Mouse (Mus musculus) embryonic facial prominence, embryonic 15.5 days (tissue): ENCODE results near the gene Tmem38b. TPM values are rescaled to one million over a fixed set of nuclear protein-coding genes. Genes with fewer than 3 reads are reported as not detected.
A peak's percentile ranks its signal among the peaks of the same experiment; 100 is the strongest.

Experiments used
- ATAC-seq: fragments of 200-750 bp; cut with Nextera tagmentation; 2 replicates; pipeline ENCODE4 v1.8.0; 2017; ENCODE audit warnings: low read depth, moderate TSS enrichment; ENCODE audit not compliant: insufficient number of reproducible peaks, low FRiP score, low TSS enrichment
- H3K27ac ChIP-seq: fragments of 300-500 bp; sonication (generic); replicated peaks from 2 replicates; pipeline ENCODE4 v1.5.1; 2015; ENCODE audit warnings: mild to moderate bottlenecking, inconsistent platforms
- H3K27me3 ChIP-seq: fragments of 300-500 bp; sonication (generic); 2 replicates; pipeline ENCODE4 v1.6.1; 2015; ENCODE audit warnings: inconsistent platforms
- H3K36me3 ChIP-seq: fragments of 300-500 bp; sonication (generic); 2 replicates; pipeline ENCODE4 v1.6.1; 2015; ENCODE audit warnings: mild to moderate bottlenecking, inconsistent platforms
- H3K4me1 ChIP-seq: fragments of 300-500 bp; sonication (generic); 2 replicates; pipeline ENCODE4 v1.6.1; 2015; ENCODE audit warnings: inconsistent platforms
- H3K4me2 ChIP-seq: fragments of 300-500 bp; sonication (generic); replicated peaks from 2 replicates; pipeline ENCODE4 v1.6.1; 2015; ENCODE audit warnings: mild to moderate bottlenecking, inconsistent platforms
- H3K4me3 ChIP-seq: fragments of 300-500 bp; sonication (generic); replicated peaks from 2 replicates; pipeline ENCODE4 v1.5.1; 2015; ENCODE audit warnings: mild to moderate bottlenecking, inconsistent platforms
- H3K9ac ChIP-seq: fragments of 300-500 bp; sonication (generic); 2 replicates; pipeline ENCODE4 v1.6.1; 2015; ENCODE audit warnings: inconsistent platforms
- H3K9me3 ChIP-seq: fragments of 300-500 bp; sonication (generic); replicated peaks from 2 replicates; pipeline ENCODE4 v1.6.1; 2016; ENCODE audit warnings: inconsistent platforms
- WGBS: fragments of 180-500 bp; shearing (Covaris S2); methylation state at CpG from one replicate; pipeline ENCODE4 v1.1.7; 2015; 5-methylcytosine and 5-hydroxymethylcytosine counted together
- polyA plus RNA-seq: library from polyadenylated mRNA; unstranded; fragments of >200 nt; fragmentation: Nextera tagmentation; extraction: Ambion mirVana; gene quantifications from 2 replicates; pipeline ENCODE4 v1.2.1, GENCODE M21; 2015

The Tmem38b gene
- polyA plus RNA-seq, 1 experiment from 2014 or later: 11.4 TPM

DNA sequence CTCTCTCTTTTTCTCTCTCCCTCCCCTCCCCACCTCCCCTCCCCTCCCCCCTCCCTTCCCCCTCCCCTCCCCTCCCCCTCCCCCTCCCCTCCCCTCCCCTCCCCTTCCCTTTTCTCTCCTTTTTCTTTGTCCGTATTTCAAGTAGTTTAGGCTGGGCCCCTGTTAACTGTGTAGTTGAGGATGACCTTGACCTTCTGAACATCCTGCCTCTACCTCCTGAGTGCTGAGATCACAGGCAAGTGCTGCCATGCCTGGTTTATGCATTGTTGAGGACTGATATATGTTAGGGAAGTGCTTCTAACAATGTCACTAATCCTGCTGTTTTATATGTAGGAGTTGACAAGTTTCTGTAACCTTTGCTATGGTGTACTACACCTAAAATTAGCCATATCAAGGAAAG is 24.0 kb downstream of the Tmem38b start:
- no peak for ATAC-seq
- Histone ChIP-seq H3K27me3 (no peaks in the 10 kb centered on the region), H3K27ac (no peak overlapping the region), H3K4me1 (no peaks in the 10 kb centered on the region), H3K36me3 (peaks cover 6% of the 10 kb centered on the region; the same call in 1 of the 2 replicates), H3K9ac (no peak overlapping the region), H3K4me3 (no peak overlapping the region), H3K4me2 (no peak overlapping the region), H3K9me3 (no peaks in the 10 kb centered on the region)
- WGBS: no CpG with 5 or more reads among the region's 1 CpGs

DNA sequence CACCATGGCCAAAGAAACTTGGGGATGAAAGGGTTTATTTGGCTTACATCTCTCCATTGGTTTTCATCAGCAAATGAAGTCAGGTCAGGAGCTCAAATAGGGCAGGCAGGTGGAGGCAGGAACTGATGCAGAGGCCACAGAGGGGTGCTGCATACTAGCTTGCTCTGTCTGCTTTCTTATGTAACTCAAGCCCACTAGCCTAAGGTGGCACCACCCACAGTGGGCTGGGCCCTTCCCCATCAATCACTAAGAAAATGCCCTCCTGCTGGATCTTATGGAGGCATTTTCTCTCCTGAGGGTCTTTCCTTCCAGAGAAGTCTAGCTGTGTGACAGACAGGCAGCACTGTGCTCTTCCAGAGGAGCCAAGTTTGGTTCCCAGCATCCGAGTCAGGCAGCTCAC is 27.5 kb downstream of the Tmem38b start:
- 96% methylated on average over 1 of the region's 1 CpGs for WGBS
- Histone ChIP-seq H3K36me3 (peaks cover 6% of the 10 kb centered on the region; the same call in 1 of the 2 replicates), H3K4me2 (no peak overlapping the region), H3K4me3 (no peak overlapping the region), H3K4me1 (no peaks in the 10 kb centered on the region), H3K9me3 (no peaks in the 10 kb centered on the region), H3K27me3 (no peaks in the 10 kb centered on the region), H3K9ac (no peak overlapping the region), H3K27ac (no peak overlapping the region)
- ATAC-seq: no peak

DNA sequence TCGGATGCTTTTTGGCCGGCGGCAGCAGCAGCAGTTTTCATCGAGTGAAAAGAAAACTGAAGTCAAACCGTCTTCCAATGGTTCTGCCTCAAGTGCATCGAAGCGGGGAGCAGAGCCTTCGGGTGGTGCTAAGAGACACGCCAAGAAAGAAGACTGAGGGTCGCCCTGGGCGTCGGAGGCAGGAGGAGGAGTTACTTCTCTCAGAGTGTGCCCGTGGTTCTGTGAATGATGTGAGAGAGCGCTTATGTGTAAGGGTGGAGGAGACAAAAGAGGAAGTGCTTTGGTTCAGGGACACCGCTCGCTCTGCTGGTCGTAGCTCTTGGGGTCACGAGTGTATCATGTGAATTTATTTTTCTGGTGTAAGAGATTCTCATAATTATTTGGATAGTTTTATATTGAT is 34.1 kb downstream of the Tmem38b start:
- H3K9ac ChIP-seq: no peak overlapping the region
- no peak overlapping the region for H3K4me3 ChIP-seq
- no peaks in the 10 kb centered on the region for H3K36me3 ChIP-seq
- ATAC-seq: no peak
- no peak overlapping the region for H3K27ac ChIP-seq
- 57% methylated on average over 18 of the region's 18 CpGs for WGBS
- no peaks in the 10 kb centered on the region for H3K27me3 ChIP-seq
- no peaks in the 10 kb centered on the region for H3K9me3 ChIP-seq
- no peaks in the 10 kb centered on the region for H3K4me1 ChIP-seq
- H3K4me2 ChIP-seq: no peak overlapping the region

DNA sequence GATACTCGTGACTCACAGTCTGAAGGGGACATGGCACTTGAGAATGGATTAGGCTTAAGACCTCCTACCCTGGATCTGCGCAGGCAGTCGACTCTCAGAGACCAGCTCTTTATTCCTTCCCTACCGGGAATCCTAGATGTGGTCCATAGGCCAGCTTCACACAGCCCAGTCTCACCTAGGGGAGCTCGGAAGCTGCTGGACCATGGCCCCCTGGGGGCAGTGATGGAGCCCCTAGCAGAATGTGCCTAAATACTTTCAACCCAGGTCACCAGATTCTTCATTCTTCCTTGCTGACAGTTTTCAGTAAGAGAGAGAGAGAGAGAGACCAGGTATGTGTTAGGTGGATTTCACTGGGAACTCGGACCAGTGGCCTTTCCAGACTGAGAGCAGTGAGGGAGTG is 36.3 kb downstream of the Tmem38b start:
- H3K9me3 ChIP-seq: no peaks in the 10 kb centered on the region
- 81% methylated on average over 6 of the region's 6 CpGs for WGBS
- no peaks in the 10 kb centered on the region for H3K36me3 ChIP-seq
- H3K4me1 ChIP-seq: no peaks in the 10 kb centered on the region
- H3K27me3 ChIP-seq: no peaks in the 10 kb centered on the region
- H3K4me3 ChIP-seq: no peak overlapping the region
- ATAC-seq: no peak
- no peak overlapping the region for H3K4me2 ChIP-seq
- no peak overlapping the region for H3K27ac ChIP-seq
- H3K9ac ChIP-seq: no peak overlapping the region

DNA sequence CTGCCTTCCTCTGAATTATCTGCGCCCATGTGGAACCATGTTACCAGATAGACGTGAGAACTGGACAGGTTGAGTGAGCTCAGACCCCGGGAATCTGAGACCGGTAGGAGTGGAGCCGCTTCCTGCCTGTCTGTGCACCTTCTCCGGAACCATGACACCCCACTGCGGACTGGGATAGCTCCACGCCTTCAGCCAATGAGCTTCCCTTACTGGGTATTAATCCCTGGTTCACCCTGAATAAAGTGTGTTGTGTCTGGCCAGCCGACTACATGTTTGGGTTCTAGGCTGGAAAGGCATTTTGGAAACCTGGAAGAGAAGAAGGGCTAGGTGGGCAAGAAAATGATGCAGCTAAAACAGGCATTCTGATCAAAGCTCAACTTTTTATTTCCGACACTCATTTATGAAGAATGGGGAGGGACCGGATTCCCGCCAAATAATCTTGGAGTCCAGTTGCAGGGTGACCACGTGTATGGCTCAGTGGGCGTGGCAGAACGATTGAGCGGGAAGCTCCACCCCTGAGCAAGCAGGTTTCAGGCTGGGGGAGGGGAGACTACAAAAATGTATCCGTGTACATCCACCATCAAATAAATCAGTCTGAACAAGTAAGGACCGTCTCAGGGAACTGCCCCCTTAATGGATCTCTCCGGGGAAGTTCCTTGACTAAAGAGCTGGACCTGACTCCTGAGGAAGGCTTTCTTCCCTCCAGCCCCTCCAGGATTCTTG is 38.4 kb downstream of the Tmem38b start:
- Histone ChIP-seq H3K27ac (no peak overlapping the region), H3K9ac (no peak overlapping the region), H3K4me2 (no peak overlapping the region), H3K4me3 (no peak overlapping the region), H3K4me1 (no peaks in the 10 kb centered on the region), H3K36me3 (no peaks in the 10 kb centered on the region), H3K9me3 (no peaks in the 10 kb centered on the region), H3K27me3 (no peaks in the 10 kb centered on the region)
- no peak for ATAC-seq
- 88% methylated on average over 19 of the region's 19 CpGs for WGBS

DNA sequence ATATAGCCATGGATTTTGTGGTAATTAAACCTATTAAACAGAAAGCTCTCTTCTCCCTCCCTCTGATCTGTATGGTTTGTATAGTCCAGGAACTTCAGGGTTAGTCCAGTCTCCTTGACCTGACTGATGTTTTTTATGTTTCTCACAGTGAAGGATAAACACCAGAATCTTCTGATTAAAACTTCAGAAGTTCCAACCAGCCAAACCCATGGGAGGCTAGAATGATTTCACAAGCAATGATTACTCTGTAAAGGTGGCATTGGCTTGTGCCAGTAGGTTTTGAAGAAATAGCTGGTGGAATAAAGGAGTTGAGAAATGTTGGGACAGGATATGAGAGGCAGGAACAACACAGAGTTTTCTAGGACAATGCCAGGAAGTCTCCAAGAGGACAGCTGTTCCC is 40.6 kb downstream of the Tmem38b start:
- Histone ChIP-seq H3K4me1 (no peaks in the 10 kb centered on the region), H3K9me3 (no peaks in the 10 kb centered on the region), H3K27me3 (no peaks in the 10 kb centered on the region), H3K36me3 (no peaks in the 10 kb centered on the region), H3K27ac (no peak overlapping the region), H3K9ac (no peak overlapping the region), H3K4me2 (no peak overlapping the region), H3K4me3 (no peak overlapping the region)
- no peak for ATAC-seq

DNA sequence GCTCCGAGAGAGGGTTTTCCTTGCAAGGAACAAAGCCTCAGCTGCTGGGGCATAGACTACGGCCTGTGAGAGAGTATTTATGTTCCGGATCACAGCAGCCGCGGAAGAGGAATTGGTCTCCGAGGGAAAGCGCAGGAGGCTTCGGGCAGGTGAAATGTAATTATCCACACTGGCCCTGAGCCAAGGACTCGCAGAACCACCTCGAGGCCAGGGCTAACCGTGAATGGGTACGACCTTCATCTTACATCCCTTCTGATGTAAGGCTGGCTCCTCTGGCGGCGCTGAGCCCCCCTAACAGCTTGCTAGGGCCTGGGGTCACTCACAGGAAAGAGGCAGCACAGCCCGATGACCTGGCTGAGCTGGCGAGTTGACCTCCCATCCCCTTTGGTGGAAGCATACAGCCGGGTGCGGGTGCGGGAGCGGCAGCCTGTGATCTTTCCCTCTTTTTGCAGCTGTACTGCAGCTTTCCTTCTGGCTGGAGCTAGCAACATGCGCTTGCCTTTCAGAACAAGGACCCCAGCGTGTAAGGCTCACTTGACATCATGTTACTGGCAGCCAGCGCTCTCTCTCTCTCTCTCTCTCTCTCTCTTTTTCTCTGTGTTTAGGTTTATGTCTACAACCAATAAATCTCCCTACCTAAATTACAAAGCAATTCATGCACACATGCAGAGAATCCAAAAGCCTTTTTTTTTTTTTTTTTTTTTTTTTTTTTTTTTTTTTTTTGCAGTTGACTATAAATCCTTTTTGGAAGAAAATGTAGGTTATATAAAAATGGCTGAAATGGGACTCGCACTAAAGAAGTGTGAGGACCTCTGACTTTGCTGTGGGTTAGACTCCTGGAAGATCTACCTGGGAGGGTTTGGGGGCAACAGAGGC is 52.9 kb downstream of the Tmem38b start:
- no peak overlapping the region for H3K9ac ChIP-seq

DNA sequence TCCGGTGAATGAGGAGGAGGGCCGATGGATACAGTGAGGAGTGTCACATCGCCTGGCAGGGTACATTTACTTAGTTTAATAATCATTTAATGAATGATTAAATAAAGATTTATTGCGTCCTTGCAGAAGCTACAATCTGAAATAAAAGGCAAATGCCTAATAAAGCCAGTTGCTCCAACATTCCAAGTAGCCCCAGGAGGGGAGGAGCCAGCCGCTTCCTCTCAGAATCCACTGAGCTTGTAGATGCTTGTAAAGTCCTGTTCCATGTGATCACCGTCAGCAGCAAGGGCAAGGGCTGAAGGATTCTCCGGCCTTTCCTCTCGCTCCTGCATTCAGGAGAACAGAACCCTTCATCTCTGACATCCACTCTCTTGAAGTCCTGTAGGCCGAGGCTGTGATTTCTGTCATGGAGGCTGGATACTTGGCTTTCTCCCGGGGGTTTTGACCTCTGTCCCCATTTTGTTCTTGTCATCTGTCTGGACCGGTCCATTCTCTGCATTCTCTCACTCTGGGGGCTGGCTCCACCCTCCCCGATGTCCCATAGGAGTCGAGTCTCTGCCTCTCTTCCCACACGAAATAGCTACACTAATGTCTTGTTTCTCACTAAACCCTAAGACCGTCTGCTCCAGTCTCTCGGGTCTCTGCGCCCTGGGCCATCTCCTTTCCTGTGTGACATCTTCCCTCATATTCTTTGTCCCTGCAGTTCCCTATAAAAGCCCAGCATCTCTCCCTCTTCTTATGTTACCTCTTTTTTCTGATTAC is 57.3 kb downstream of the Tmem38b start:
- ATAC-seq: no peak
- Histone ChIP-seq H3K4me1 (peaks cover 9% of the 10 kb centered on the region; the same call in 1 of the 2 replicates), H3K9me3 (no peaks in the 10 kb centered on the region), H3K4me2 (no peak overlapping the region), H3K27ac (no peak overlapping the region), H3K4me3 (no peak overlapping the region), H3K36me3 (no peaks in the 10 kb centered on the region), H3K9ac (no peak overlapping the region), H3K27me3 (no peaks in the 10 kb centered on the region)
- WGBS: 65% methylated on average over 17 of the region's 17 CpGs

More for the DNA sequence above, 52.9 kb downstream of the Tmem38b start:
- Histone ChIP-seq H3K4me2 (peak overlapping the region; percentile 38), H3K4me3 (peak overlapping the region; percentile 10; the same call in 1 of the 2 replicates), H3K27ac (no peak overlapping the region), H3K9me3 (no peaks in the 10 kb centered on the region), H3K36me3 (no peaks in the 10 kb centered on the region), H3K4me1 (peaks cover 5% of the 10 kb centered on the region; the same call in 1 of the 2 replicates), H3K27me3 (no peaks in the 10 kb centered on the region)
- 30% methylated on average over 24 of the region's 24 CpGs for WGBS
- no peak for ATAC-seq

DNA sequence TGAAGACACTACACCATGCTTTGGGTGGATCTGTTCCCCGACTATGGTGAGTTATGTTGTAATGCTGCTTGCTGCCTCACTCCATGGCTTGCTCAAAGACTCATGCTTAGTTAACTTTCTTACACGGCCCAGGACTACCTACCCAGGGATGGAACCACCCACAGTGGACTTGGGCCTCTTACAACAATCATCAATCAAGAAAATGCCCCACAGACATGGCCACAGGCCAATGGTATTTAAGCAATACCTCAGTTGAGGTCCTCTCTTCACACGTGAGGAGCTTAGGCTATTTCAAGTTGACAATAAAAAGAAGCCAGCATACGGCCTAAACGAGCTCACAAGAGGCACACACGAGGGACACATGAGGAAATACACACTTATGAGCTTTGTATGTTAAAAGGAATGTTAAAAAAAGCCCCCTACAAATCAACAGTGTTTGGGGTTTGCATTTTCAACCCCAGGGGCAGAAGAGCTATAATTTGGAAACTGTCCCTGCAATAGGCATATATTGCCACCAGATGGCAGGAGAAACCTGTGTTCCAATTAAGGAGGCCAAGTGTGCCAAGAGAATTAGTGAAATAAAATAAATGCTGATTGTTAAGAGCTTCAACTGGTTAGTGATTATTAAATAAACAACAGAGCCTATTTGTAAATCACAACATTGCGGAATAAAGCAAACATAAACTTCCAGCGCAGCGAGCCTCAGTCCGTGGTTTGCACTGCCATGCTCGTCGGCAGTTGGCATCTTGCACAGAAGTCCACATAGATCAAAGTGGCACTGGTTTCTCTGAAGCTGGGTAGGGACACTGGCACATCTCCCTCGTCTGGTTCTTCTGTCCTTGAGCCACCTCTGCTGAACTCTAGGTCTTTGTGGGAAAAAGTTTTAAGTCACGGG is 58.8 kb downstream of the Tmem38b start:
- Histone ChIP-seq H3K27ac (no peak overlapping the region), H3K9me3 (no peaks in the 10 kb centered on the region), H3K36me3 (no peaks in the 10 kb centered on the region), H3K27me3 (no peaks in the 10 kb centered on the region), H3K4me2 (no peak overlapping the region; the same call in 1 of the 2 replicates), H3K4me1 (0 out of 2 replicates have a peak, but pooled peaks cover 5% of the 10 kb centered on the region), H3K9ac (no peak overlapping the region), H3K4me3 (no peak overlapping the region)
- WGBS: 58% methylated on average over 14 of the region's 14 CpGs
- ATAC-seq: no peak

DNA sequence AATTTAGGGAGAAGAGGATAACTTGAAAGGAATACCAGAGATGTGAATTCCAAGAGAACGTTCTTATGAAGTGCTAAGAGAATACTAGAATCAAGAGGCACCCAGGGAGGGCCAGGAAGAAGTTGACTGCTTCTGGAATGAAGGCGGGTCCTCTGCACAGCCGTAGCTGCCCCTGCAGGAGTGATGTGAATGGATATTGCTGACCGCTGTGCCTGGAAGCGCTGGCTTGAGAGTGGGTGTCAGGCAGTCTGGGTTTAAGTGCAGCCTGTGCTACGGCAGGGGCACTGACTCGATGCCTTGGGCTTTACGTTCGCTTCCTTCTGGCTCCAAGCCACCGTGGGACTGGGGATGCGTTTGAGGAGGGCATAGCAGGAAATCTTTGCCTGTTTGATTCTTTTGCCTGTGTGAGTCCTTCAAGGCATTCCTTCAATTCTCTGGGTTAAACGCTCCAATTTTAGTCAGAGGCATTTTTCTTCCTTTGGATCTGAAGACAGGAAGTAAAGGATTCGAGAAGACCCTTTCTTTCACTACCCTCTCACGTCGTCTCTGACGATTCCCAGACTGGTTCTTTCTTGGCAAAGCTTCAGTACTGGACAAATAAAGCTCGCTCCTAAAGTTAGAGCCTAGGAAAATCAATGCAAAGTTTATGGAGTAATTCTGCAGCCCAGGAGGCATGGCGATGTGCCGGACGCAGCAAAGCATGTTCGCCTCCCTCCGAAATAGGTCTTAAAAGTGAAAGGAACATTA is 60.7 kb downstream of the Tmem38b start:
- H3K27ac ChIP-seq: no peak overlapping the region
- no peak for ATAC-seq
- 0 out of 2 replicates have a peak, but pooled peaks cover 5% of the 10 kb centered on the region for H3K4me1 ChIP-seq
- H3K4me3 ChIP-seq: peak overlapping the region; percentile 29
- H3K9ac ChIP-seq: 0 out of 2 replicates have a peak overlapping the region, but pooled peaks have one; percentile 6
- no peaks in the 10 kb centered on the region for H3K9me3 ChIP-seq
- 28% methylated on average over 22 of the region's 22 CpGs for WGBS
- peak overlapping the region; percentile 46 for H3K4me2 ChIP-seq
- H3K27me3 ChIP-seq: no peaks in the 10 kb centered on the region
- no peaks in the 10 kb centered on the region for H3K36me3 ChIP-seq
